Mouse (Mus musculus): ENCODE measurements at regions not wholly inside any gene's neighbourhood (a gene's known extent, or its start where the extent isn't known, plus 50 kb on each side); places are given as distances from the start of the nearest gene placed in this dataset.

- DNase-seq (ENCODE audit: low spot score) (no peak), ATAC-seq (ENCODE audit: low FRiP score) (no peak)
- Histone ChIP-seq H3K27me3 (ENCODE audit: control insufficient read depth, insufficient read depth, low read length) (no peaks in the 10 kb centered on the region), H3K27ac (ENCODE audit: low read depth, low read length) (no peak overlapping the region), H3K4me3 (ENCODE audit: low read depth, low read length) (no peak overlapping the region), H3K9me3 (ENCODE audit: control insufficient read depth, low read length) (no peaks in the 10 kb centered on the region), H3K4me2 (replicated peaks; ENCODE audit: low read depth, low read length) (no peak overlapping the region), H3K36me3 (ENCODE audit: control insufficient read depth, insufficient read depth, low read length) (no peaks in the 10 kb centered on the region), H3K9ac (ENCODE audit: low read depth, low read length) (no peak overlapping the region), H3K4me1 (replicated peaks; ENCODE audit: control insufficient read depth, insufficient read depth, low read length) (no peaks in the 10 kb centered on the region)
- WGBS: 86% methylated on average over 5 of the region's 5 CpGs
These were observed 149.4 kb upstream of the Cdkn3 start for GRCm38 (mm10) chr14:46610926-46611325.

- WGBS: 76% methylated on average over 9 of the region's 9 CpGs
These were observed 150.0 kb upstream of the Cdkn3 start for GRCm38 (mm10) chr14:46610226-46610855.

GRCm38 (mm10) chr14:46606694-46607093 lies 153.6 kb upstream of the Cdkn3 start:
- ATAC-seq (ENCODE audit: low FRiP score): no peak
- no peak overlapping the region for H3K27ac ChIP-seq (ENCODE audit: low read depth, low read length)
- no peak for DNase-seq (ENCODE audit: low spot score)
- no peaks in the 10 kb centered on the region for H3K36me3 ChIP-seq (ENCODE audit: control insufficient read depth, insufficient read depth, low read length)
- H3K9ac ChIP-seq (ENCODE audit: low read depth, low read length): no peak overlapping the region
- H3K4me1 ChIP-seq (replicated peaks; ENCODE audit: control insufficient read depth, insufficient read depth, low read length): no peaks in the 10 kb centered on the region
- H3K4me2 ChIP-seq (replicated peaks; ENCODE audit: low read depth, low read length): no peak overlapping the region
- H3K27me3 ChIP-seq (ENCODE audit: control insufficient read depth, insufficient read depth, low read length): no peaks in the 10 kb centered on the region
- H3K9me3 ChIP-seq (ENCODE audit: control insufficient read depth, low read length): no peaks in the 10 kb centered on the region
- WGBS: 79% methylated on average over 3 of the region's 3 CpGs
- H3K4me3 ChIP-seq (ENCODE audit: low read depth, low read length): no peak overlapping the region

More at GRCm38 (mm10) chr14:46610226-46610855, 150.0 kb upstream of the Cdkn3 start:
- Histone ChIP-seq H3K4me2 (replicated peaks; ENCODE audit: low read depth, low read length) (no peak overlapping the region), H3K9me3 (ENCODE audit: control insufficient read depth, low read length) (no peaks in the 10 kb centered on the region), H3K36me3 (ENCODE audit: control insufficient read depth, insufficient read depth, low read length) (no peaks in the 10 kb centered on the region), H3K27me3 (ENCODE audit: control insufficient read depth, insufficient read depth, low read length) (no peaks in the 10 kb centered on the region), H3K4me1 (replicated peaks; ENCODE audit: control insufficient read depth, insufficient read depth, low read length) (no peaks in the 10 kb centered on the region), H3K9ac (ENCODE audit: low read depth, low read length) (no peak overlapping the region), H3K4me3 (ENCODE audit: low read depth, low read length) (no peak overlapping the region), H3K27ac (ENCODE audit: low read depth, low read length) (no peak overlapping the region)
- ATAC-seq (ENCODE audit: low FRiP score) (no peak), DNase-seq (ENCODE audit: low spot score) (no peak)

- Histone ChIP-seq H3K27me3 (ENCODE audit: control insufficient read depth, insufficient read depth, low read length) (no peaks in the 10 kb centered on the region), H3K27ac (ENCODE audit: low read depth, low read length) (no peak overlapping the region), H3K36me3 (ENCODE audit: control insufficient read depth, insufficient read depth, low read length) (no peaks in the 10 kb centered on the region), H3K4me2 (replicated peaks; ENCODE audit: low read depth, low read length) (no peak overlapping the region), H3K4me3 (ENCODE audit: low read depth, low read length) (no peak overlapping the region), H3K9me3 (ENCODE audit: control insufficient read depth, low read length) (no peaks in the 10 kb centered on the region), H3K9ac (ENCODE audit: low read depth, low read length) (no peak overlapping the region), H3K4me1 (replicated peaks; ENCODE audit: control insufficient read depth, insufficient read depth, low read length) (no peaks in the 10 kb centered on the region)
- WGBS: 55% methylated on average over 9 of the region's 9 CpGs
- DNase-seq (ENCODE audit: low spot score): no peak
- no peak for ATAC-seq (ENCODE audit: low FRiP score)
These were observed 154.3 kb upstream of the Cdkn3 start for GRCm38 (mm10) chr14:46606037-46606436.

- Histone ChIP-seq H3K27ac (ENCODE audit: low read depth, low read length) (no peak overlapping the region), H3K4me2 (replicated peaks; ENCODE audit: low read depth, low read length) (peak overlapping the region; percentile 21; the same call in 1 of the 2 replicates), H3K9me3 (ENCODE audit: control insufficient read depth, low read length) (no peaks in the 10 kb centered on the region), H3K4me1 (replicated peaks; ENCODE audit: control insufficient read depth, insufficient read depth, low read length) (no peaks in the 10 kb centered on the region), H3K4me3 (ENCODE audit: low read depth, low read length) (no peak overlapping the region), H3K36me3 (ENCODE audit: control insufficient read depth, insufficient read depth, low read length) (no peaks in the 10 kb centered on the region), H3K9ac (ENCODE audit: low read depth, low read length) (no peak overlapping the region), H3K27me3 (ENCODE audit: control insufficient read depth, insufficient read depth, low read length) (no peaks in the 10 kb centered on the region)
- WGBS: 7% methylated on average over 16 of the region's 16 CpGs
- ATAC-seq (ENCODE audit: low FRiP score) (peak; percentile 79), DNase-seq (ENCODE audit: low spot score) (peak; percentile 56)
These were observed 155.3 kb upstream of the Cdkn3 start for GRCm38 (mm10) chr14:46604886-46605531.

GRCm38 (mm10) chr14:46604156-46604885 lies 156.0 kb upstream of the Cdkn3 start:
- Histone ChIP-seq H3K4me2 (replicated peaks; ENCODE audit: low read depth, low read length) (no peak overlapping the region), H3K4me3 (ENCODE audit: low read depth, low read length) (no peak overlapping the region), H3K27me3 (ENCODE audit: control insufficient read depth, insufficient read depth, low read length) (no peaks in the 10 kb centered on the region), H3K27ac (ENCODE audit: low read depth, low read length) (no peak overlapping the region), H3K9ac (ENCODE audit: low read depth, low read length) (no peak overlapping the region), H3K4me1 (replicated peaks; ENCODE audit: control insufficient read depth, insufficient read depth, low read length) (no peaks in the 10 kb centered on the region), H3K9me3 (ENCODE audit: control insufficient read depth, low read length) (no peaks in the 10 kb centered on the region), H3K36me3 (ENCODE audit: control insufficient read depth, insufficient read depth, low read length) (no peaks in the 10 kb centered on the region)
- no peak for DNase-seq (ENCODE audit: low spot score)
- WGBS: 81% methylated on average over 14 of the region's 14 CpGs
- no peak for ATAC-seq (ENCODE audit: low FRiP score)

GRCm38 (mm10) chr14:46596696-46597359 lies 163.5 kb upstream of the Cdkn3 start:
- DNase-seq (ENCODE audit: low spot score) (no peak), ATAC-seq (ENCODE audit: low FRiP score) (no peak)
- WGBS: 91% methylated on average over 7 of the region's 7 CpGs
- Histone ChIP-seq H3K4me2 (replicated peaks; ENCODE audit: low read depth, low read length) (no peak overlapping the region), H3K4me1 (replicated peaks; ENCODE audit: control insufficient read depth, insufficient read depth, low read length) (no peaks in the 10 kb centered on the region), H3K9ac (ENCODE audit: low read depth, low read length) (no peak overlapping the region), H3K9me3 (ENCODE audit: control insufficient read depth, low read length) (no peaks in the 10 kb centered on the region), H3K36me3 (ENCODE audit: control insufficient read depth, insufficient read depth, low read length) (no peaks in the 10 kb centered on the region), H3K27me3 (ENCODE audit: control insufficient read depth, insufficient read depth, low read length) (no peaks in the 10 kb centered on the region), H3K4me3 (ENCODE audit: low read depth, low read length) (no peak overlapping the region), H3K27ac (ENCODE audit: low read depth, low read length) (no peak overlapping the region)

- H3K36me3 ChIP-seq (ENCODE audit: control insufficient read depth, insufficient read depth, low read length): no peaks in the 10 kb centered on the region
- no peak overlapping the region for H3K4me2 ChIP-seq (replicated peaks; ENCODE audit: low read depth, low read length)
- WGBS: 68% methylated on average over 3 of the region's 3 CpGs
- H3K9ac ChIP-seq (ENCODE audit: low read depth, low read length): no peak overlapping the region
- ATAC-seq (ENCODE audit: low FRiP score) (no peak), DNase-seq (ENCODE audit: low spot score) (no peak)
- no peak overlapping the region for H3K27ac ChIP-seq (ENCODE audit: low read depth, low read length)
- no peak overlapping the region for H3K4me3 ChIP-seq (ENCODE audit: low read depth, low read length)
- no peaks in the 10 kb centered on the region for H3K4me1 ChIP-seq (replicated peaks; ENCODE audit: control insufficient read depth, insufficient read depth, low read length)
- H3K27me3 ChIP-seq (ENCODE audit: control insufficient read depth, insufficient read depth, low read length): no peaks in the 10 kb centered on the region
- H3K9me3 ChIP-seq (ENCODE audit: control insufficient read depth, low read length): no peaks in the 10 kb centered on the region
These were observed 166.2 kb upstream of the Cdkn3 start for GRCm38 (mm10) chr14:46594151-46594550.
